Mouse (Mus musculus) heart, postnatal 25 days (tissue): ENCODE results near the gene Fgf14. TPM values are rescaled to one million over a fixed set of nuclear protein-coding genes. Genes with fewer than 3 reads are reported as not detected.
"Not testable (repeated sequence)": the region's sequence is repeated elsewhere in the genome, so short reads cannot be mapped to it uniquely, and the experiment has no call there.

Source experiments
- DNase-seq: peaks from one replicate; pipeline ENCODE4 v3.0.0; 2022; ENCODE audit warnings: low spot score
- intact Hi-C: fragments of 180-260 bp; cut with DNase I; formaldehyde crosslinking; loops from one replicate; pipeline ENCODE4 v1.15.1; 2025
- total RNA-seq, 2 experiments: library from RNA; stranded (reverse); gene quantifications; 2 replicates each; pipeline ENCODE4 v1.2.3; 2021

Fgf14 gene
- total RNA-seq, 2 experiments from 2014 or later: 1.7 to 1.8 TPM

DNA sequence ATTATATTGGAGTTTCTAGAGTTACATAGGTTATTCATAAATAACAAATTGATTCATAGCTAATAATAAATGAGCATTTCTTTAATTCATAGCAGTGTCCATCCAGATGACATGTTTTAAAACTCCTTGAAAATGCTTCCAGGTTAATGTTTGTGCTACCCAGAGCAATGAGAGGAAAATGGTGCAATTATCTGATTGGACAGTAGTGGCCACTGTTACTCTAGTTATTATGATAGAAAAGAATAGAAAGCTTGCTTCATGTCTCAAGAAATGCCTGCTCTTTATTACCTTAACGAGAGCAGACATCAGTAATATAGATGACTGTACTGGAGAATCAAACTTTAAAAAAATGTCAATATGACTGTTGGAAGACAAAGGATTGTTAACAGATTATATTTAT lies 454.5 kb downstream of the Fgf14 start:
- intact Hi-C loops: no loop called here
- no peak for DNase-seq

DNA sequence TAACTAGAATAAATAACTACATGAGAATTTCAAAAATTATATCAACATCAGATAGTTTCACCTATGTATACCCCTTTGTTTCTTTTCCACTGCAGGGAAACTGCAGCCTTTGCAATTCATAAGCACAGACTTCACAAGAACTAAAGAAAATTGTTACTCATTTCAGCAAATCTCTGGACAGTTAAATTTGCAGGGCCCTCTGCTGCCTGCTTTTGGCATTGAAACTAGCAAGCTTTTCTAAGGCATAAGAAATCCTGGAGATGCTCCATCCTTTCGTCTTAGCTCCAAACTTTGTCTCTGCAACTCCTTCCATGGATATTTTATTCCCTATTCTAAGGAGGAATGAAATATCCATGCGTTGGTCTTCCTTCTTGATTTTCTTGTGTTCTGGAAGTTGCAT lies 455.9 kb downstream of the Fgf14 start:
- intact Hi-C loops: no loop called here

GRCm38 (mm10) chr14:124195806-124196205 lies 481.1 kb downstream of the Fgf14 start:
- intact Hi-C loops: no loop called here
- DNase-seq: no peak

More for the DNA sequence above, 455.9 kb downstream of the Fgf14 start:
- no peak for DNase-seq

DNA sequence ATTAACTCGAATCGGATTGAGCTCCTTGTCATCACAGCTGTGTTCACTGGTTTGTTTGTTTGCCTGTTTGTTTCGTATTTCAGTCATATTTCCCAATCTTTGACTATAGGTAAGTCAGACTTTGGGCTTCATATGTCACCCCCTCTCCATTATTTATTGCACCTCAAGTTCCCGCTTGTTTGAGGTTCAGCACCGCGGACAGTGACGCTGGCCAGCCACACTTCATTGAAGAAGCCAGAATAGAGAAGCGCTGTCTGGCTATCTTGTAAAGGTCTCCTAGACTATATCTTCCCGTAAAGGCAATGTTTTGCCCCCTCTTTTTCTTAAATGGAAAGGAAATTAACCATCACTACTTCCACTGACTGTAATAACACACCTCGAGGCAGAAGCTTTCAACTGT lies 481.6 kb downstream of the Fgf14 start:
- intact Hi-C loops: no loop called here
- DNase-seq: no peak

DNA sequence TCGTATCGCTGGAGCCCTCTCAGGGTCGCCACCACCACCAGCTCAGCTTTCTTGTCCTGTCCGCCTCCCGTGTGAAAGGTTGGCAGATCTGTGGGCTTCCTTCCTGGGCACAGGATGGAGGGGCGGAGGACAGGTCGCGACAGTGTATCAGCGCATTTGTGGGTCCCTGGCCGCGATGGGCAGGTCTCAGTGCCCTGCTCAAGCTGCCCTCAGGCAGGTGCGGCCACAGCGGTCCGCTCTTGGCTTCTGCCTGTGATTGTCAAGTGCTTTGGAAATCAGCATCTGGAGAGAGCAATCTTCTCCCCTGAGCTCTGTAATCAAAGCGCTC lies 484.1 kb downstream of the Fgf14 start:
- DNase-seq: no peak
- intact Hi-C loops: no loop called here

DNA sequence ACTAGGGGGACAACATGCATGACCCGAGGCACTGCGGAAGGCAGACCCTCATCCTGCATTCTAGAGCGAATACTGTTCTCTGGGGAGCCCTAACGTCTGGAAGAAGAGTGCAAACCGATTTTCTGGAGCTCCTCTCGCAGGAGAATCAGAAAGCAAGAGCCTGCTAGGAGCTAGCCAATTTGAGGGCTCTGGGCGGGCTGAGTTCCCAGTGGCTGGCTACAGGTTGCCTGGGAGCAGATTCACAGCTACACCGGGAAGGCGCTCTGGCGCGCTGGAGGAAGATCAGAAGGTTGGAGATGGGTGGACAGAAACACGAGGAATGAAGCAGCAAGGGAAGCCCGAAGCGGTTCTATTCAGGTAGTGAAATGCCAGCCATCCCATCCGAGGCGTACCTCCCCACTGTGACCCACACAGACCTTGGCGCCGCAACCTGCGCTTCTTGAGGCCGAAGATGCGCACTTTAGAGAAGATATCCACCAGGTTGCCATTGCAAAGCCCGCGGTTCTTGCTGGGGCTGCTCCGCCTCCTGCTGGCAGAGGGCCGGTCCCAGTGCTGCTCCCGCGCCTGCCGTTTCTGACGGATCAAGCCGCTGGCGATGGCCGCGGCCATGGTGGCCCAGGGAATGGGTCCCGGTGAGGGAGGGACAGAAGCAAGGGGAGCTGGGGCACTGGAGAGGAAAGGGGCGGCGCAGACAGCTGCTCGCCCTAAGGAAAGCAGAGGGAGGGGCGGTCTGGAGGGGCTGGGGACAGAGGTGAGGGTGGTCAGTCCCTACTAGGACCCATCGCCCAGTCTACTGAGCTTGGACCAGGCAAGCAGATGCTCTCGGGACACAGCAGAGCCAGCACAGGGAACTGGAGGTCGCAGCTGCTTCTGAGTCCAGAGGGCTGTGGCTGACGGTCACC lies 484.8 kb downstream of the Fgf14 start:
- intact Hi-C loops: no loop called here
- DNase-seq: no peak

DNA sequence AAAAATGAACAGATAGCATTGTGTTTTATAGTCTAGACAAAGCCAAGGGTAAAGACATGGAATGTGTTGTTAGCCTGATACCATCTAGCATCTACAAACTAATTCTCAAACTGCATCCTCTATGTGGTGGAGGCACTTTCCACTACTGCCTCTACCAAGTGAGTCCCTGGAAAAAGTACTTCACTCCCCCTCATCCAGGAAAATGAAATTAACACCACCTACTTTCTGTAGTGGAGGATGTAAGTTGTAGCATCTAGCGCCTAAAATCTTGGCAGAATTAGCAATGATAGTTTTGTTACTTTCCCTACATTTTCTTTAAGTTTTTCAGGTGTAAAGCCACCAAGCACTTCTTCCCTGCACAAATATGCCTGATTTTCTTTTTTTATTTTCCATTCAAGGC lies 496.7 kb downstream of the Fgf14 start:
- no peak for DNase-seq
- intact Hi-C loops: no loop called here

GRCm38 (mm10) chr14:124174111-124174510 lies 502.8 kb downstream of the Fgf14 start:
- no peak for DNase-seq
- intact Hi-C loops: no loop called here

DNA sequence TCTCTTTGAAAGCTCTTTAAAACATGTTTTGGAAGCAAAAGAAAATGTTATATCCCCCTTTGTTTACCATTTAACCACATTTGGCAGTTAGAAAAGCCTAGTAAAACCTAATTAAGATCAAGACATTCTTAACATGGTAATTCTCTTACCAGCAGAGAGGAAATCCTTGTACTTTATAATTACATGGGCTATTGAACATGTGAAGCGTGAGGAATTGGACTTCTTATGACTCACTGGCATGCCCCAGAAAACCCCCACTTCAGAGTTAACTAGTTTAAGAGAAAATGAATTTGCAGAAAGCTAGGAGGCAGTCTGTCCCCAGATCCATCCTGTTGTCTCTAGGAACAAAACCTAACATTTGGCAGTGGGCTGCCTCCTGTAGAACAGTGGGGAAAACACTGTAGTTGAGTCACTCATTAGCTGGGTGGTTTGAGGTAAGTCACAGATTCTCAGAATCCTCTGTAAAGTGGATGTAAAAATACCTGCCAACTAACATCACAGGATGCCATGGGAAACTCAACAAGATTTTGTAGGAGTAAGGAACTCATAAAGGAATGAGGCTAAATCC lies 513.2 kb downstream of the Fgf14 start:
- intact Hi-C loops: no loop called here
- DNase-seq: no peak

GRCm38 (mm10) chr14:124147378-124147777 lies 529.5 kb downstream of the Fgf14 start:
- DNase-seq: no peak
- intact Hi-C loops: no loop called here

DNA sequence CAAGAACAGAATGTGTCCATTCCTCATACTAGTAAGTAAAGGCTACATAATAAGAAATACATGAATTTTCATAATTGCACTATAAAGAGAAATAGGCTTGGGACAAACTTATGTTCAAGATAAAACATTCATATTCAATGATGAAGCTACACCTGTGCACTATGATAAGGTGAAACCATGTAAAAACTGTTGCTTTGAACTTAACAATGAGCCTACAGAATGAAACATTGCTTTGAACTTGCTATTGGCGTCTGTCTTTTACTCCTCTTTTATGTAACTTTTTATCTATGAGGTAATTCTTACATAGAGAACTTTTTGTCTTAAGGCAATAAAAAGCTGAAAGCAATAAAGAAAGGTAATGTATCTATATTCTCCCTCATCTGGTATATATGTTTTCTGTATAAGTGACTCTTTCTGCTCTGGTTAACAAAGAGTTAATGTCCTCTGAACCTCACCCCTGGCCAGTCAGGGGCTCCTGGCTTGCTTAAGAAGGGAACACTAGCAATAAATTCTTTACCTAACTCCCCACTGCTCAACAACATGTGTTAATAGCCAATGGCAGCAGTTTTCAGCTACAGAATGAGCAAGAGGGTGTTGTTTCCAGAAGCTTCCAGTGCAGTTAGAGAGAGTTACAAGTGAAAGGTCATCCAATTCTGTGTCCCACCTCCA lies 569.6 kb downstream of the Fgf14 start:
- DNase-seq: no peak
- intact Hi-C loops: no loop called here

- no peak for DNase-seq
- intact Hi-C loops: no loop called here
Observed at GRCm38 (mm10) chr14:124083126-124083525, 593.8 kb downstream of the Fgf14 start.

DNA sequence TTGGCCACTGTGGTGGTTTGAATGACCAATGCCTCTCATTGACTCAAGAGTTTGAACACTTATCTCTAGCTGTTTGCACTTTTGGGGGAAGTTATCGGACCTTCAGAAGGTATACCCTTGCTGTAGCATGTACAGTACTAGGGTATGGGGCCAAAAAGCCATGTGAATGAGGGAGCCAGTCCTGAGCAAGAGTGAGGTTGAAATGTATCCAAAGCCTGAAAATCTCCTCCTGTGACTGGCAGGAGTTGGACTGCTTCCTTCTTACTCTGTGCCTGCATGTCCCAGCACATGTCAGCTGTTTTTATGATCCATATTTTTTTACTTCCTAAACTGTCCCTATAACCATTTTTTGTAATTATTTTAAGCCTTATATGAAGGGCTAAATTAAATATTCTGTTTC lies 632.9 kb downstream of the Fgf14 start:
- no peak for DNase-seq
- intact Hi-C loops: no loop called here

- DNase-seq: no peak
- intact Hi-C loops: no loop called here
Observed at GRCm38 (mm10) chr14:124040651-124041050, 636.3 kb downstream of the Fgf14 start.

DNA sequence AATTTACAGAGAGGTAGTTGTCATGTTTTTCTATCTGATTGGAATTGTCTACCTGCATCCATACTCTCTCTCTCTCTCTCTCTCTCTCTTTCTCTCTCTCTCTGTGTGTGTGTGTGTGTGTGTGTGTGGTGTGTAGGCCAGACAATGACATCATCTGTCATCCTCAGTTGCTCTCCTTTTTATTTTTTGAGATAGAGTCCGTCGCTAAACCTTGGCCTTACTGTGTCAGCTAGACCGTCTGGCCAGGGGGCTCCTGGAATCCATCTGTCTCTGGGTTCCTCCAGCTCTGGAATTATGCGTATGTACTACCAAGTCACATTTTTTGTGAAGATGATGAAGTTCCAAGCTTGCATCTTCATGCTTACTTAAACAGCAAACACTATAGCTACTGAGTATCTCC lies 639.5 kb downstream of the Fgf14 start:
- intact Hi-C loops: no loop called here
- no peak for DNase-seq

- DNase-seq: no peak
- intact Hi-C loops: no loop called here
Observed at GRCm38 (mm10) chr14:124036575-124037205, 640.2 kb downstream of the Fgf14 start.

DNA sequence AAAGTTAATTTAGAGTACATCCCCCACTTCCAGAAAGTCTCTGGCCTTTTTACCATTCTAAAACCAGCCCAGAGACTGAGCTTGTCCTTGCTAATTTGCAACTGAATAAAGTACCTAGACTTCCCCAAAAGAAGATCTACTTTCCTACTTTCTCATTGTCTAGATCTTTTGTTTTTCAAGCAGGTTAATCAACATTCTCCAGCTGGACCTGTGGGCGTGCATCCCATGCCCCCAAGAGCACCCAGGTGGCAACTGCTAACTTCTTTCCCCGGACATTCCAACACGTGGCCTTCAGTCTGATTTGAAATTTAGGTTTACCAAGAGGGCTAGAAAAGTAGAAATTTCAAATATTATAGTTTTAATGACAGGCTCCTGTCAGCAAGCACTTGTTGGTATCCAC lies 643.6 kb downstream of the Fgf14 start:
- DNase-seq, intact Hi-C loops: not testable (repeated sequence)

GRCm38 (mm10) chr14:124027886-124028670 lies 648.8 kb downstream of the Fgf14 start:
- intact Hi-C loops: no loop called here
- no peak for DNase-seq

- intact Hi-C loops: no loop called here
- no peak for DNase-seq
Observed at GRCm38 (mm10) chr14:123990591-123991195, 686.2 kb downstream of the Fgf14 start.

- intact Hi-C loops: no loop called here
- DNase-seq: no peak
Observed at GRCm38 (mm10) chr14:123967996-123968395, 708.9 kb downstream of the Fgf14 start.
